Mouse (Mus musculus): ENCODE measurements around the gene Kras.

GRCm38 (mm10) chr6:145173781-145174191 is 76.3 kb downstream of the Kras start:
- no peak for TF ChIP-seq EP300 (IDR thresholded peaks at IDR 0.05)
- TF ChIP-seq CTCF (IDR thresholded peaks at IDR 0.05) = no peak
